In the genomic region with DNA sequence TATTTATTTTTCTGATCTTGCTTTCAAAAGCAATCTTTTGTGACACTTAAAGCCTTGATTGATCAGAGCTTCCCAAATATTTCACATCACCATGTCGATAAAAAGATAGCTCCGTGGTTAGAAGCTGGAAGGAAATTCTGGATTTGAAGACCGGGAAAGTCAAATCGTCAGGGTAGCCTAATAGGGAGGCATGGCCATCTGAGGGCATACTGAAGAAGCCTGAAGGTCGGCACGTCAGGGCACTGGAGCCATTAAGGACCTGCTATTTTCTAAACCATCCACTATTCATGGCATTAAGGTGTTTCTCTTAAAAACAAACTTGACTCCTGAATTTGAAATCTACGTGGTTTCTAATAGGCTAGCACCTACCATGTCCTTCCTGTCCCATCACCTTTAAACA, we compare ENCODE assay signal across 8 mouse cellular contexts. TPM values are rescaled to one million over a fixed set of nuclear protein-coding genes. Genes with fewer than 3 reads are reported as not detected.
DNase-seq lines count a peak whose midpoint lies in the region; ATAC-seq and TF ChIP-seq lines count a peak whose summit lies in the region.

No protein-coding gene starts in this region.

- H3K4me2 ChIP-seq in lung, postnatal 0 days (replicated peaks; ENCODE audit: low read depth, low read length): peak overlapping the region; percentile 95
- H3K4me2 ChIP-seq in forebrain, postnatal 0 days (ENCODE audit: low read depth): peak overlapping the region; percentile 95
- H3K4me2 ChIP-seq in limb, embryonic 14.5 days (replicated peaks; ENCODE audit: low read depth, low read length, severe bottlenecking): peak overlapping the region; percentile 76

- no peak for ATAC-seq in lung, postnatal 0 days
- ATAC-seq in forebrain, postnatal 0 days: no peak
- ATAC-seq in limb, embryonic 14.5 days (ENCODE audit: low FRiP score, low read depth): no peak
- no peak for ATAC-seq in CD4-positive, CD25-positive, alpha-beta regulatory T cell, adult 4 months

- no peak for DNase-seq in lung, postnatal 0 days (ENCODE audit: low spot score)
- DNase-seq in lung, postnatal 4 days: no peak
- no peak for DNase-seq in forebrain, postnatal 0 days
- DNase-seq in limb, embryonic 14.5 days (ENCODE audit: low spot score): no peak
- no peak for DNase-seq in layer of hippocampus, adult 18-20 months (ENCODE audit: low spot score in 2 of 2)
- DNase-seq in left cerebral cortex, postnatal 25 days (ENCODE audit: low spot score in 2 of 2): no peak

- no peaks in the 10 kb centered on the region for H3K36me3 ChIP-seq in lung, postnatal 0 days (ENCODE audit: insufficient read depth, low read length)
- no peaks in the 10 kb centered on the region for H3K36me3 ChIP-seq in forebrain, postnatal 0 days (ENCODE audit: insufficient read depth)
- no peaks in the 10 kb centered on the region for H3K36me3 ChIP-seq in limb, embryonic 14.5 days (ENCODE audit: control insufficient read depth, insufficient read depth, low read length)
- H3K36me3 ChIP-seq in small intestine, adult 2 months (ENCODE audit: control insufficient read depth, insufficient read depth, low read length): 0 out of 2 replicates have a peak, but pooled peaks cover 2% of the 10 kb centered on the region

- H3K27ac ChIP-seq in lung, postnatal 0 days (ENCODE audit: low read length): no peak overlapping the region
- H3K27ac ChIP-seq in forebrain, postnatal 0 days (ENCODE audit: low read depth, low read length): no peak overlapping the region
- H3K27ac ChIP-seq in limb, embryonic 14.5 days (replicated peaks; ENCODE audit: low read depth, low read length): no peak overlapping the region
- H3K27ac ChIP-seq in small intestine, adult 2 months (ENCODE audit: insufficient read depth, low read depth, low read length): 0 out of 2 replicates have a peak overlapping the region, but pooled peaks have one; percentile 62

- no peak for TF ChIP-seq POLR2A in limb, embryonic 14.5 days (IDR thresholded peaks at IDR 0.05; ENCODE audit: borderline replicate concordance, extremely low read depth, insufficient read depth, insufficient read length)
- TF ChIP-seq POLR2A in small intestine, adult 2 months (IDR thresholded peaks at IDR 0.05; ENCODE audit: low read depth, low read length): no peak

- intact Hi-C loops in left cerebral cortex, postnatal 25 days (cut with DNase I): loop anchor here (5.0 kb wide), 2 partner anchors 100 to 150 kb away; partner anchors contain the start of gene Cpox

- WGBS in lung, postnatal 0 days: 29% methylated on average over 7 of the region's 7 CpGs
- 48% methylated on average over 7 of the region's 7 CpGs for WGBS in forebrain, postnatal 0 days
- 36% methylated on average over 7 of the region's 7 CpGs for WGBS in limb, embryonic 14.5 days
- WGBS in small intestine, adult 2 months: 21% methylated on average over 7 of the region's 7 CpGs

- H3K9ac ChIP-seq in lung, postnatal 0 days (replicated peaks; ENCODE audit: low read depth): peak overlapping the region; percentile 86; the same call in 1 of the 2 replicates
- H3K9ac ChIP-seq in forebrain, postnatal 0 days: no peak overlapping the region; the same call in 1 of the 2 replicates
- peak overlapping the region; percentile 85; the same call in 1 of the 2 replicates for H3K9ac ChIP-seq in limb, embryonic 14.5 days (ENCODE audit: low read depth, low read length, severe bottlenecking)

- no peak for TF ChIP-seq CTCF in lung, postnatal 0 days (IDR thresholded peaks at IDR 0.05)
- TF ChIP-seq CTCF in forebrain, postnatal 0 days (IDR thresholded peaks at IDR 0.05; ENCODE audit: low read depth): no peak
- no peak for TF ChIP-seq CTCF in small intestine, adult 2 months (IDR thresholded peaks at IDR 0.05; ENCODE audit: extremely low read depth, insufficient read length, insufficient replicate concordance, low read depth, low read length)

- no peaks in the 10 kb centered on the region for H3K9me3 ChIP-seq in lung, postnatal 0 days (ENCODE audit: low read length)
- H3K9me3 ChIP-seq in forebrain, postnatal 0 days (ENCODE audit: low read length): 0 out of 2 replicates have a peak, but pooled peaks cover 4% of the 10 kb centered on the region
- peaks cover 3% of the 10 kb centered on the region; the same call in 1 of the 2 replicates for H3K9me3 ChIP-seq in limb, embryonic 14.5 days (ENCODE audit: control insufficient read depth, low read length)

- TF ChIP-seq EP300 in lung, postnatal 0 days (IDR thresholded peaks at IDR 0.05): no peak

- H3K4me1 ChIP-seq in lung, postnatal 0 days (ENCODE audit: insufficient read depth, low read depth, low read length): peaks cover 4% of the 10 kb centered on the region; the same call in 1 of the 2 replicates
- H3K4me1 ChIP-seq in forebrain, postnatal 0 days (ENCODE audit: insufficient read depth): no peaks in the 10 kb centered on the region
- peaks cover 3% of the 10 kb centered on the region; the same call in 1 of the 2 replicates for H3K4me1 ChIP-seq in limb, embryonic 14.5 days (ENCODE audit: control insufficient read depth, insufficient read depth, low read length)
- H3K4me1 ChIP-seq in small intestine, adult 2 months (ENCODE audit: control insufficient read depth, insufficient read depth, insufficient read length, low read length): peaks cover 3% of the 10 kb centered on the region

- peak overlapping the region; percentile 79 for H3K4me3 ChIP-seq in lung, postnatal 0 days (ENCODE audit: low read depth, low read length)
- H3K4me3 ChIP-seq in forebrain, postnatal 0 days (ENCODE audit: low read depth, low read length): peak overlapping the region; percentile 77; the same call in 1 of the 2 replicates
- peak overlapping the region; percentile 77 for H3K4me3 ChIP-seq in limb, embryonic 14.5 days (replicated peaks; ENCODE audit: low read length)
- peak overlapping the region; percentile 17; the same call in 1 of the 2 replicates for H3K4me3 ChIP-seq in small intestine, adult 2 months (ENCODE audit: low read depth, low read length)

- no peaks in the 10 kb centered on the region for H3K27me3 ChIP-seq in lung, postnatal 0 days (replicated peaks; ENCODE audit: insufficient read depth, low read length)
- no peaks in the 10 kb centered on the region; the same call in 1 of the 2 replicates for H3K27me3 ChIP-seq in forebrain, postnatal 0 days (ENCODE audit: insufficient read depth, low read length)
- no peaks in the 10 kb centered on the region for H3K27me3 ChIP-seq in limb, embryonic 14.5 days (ENCODE audit: control insufficient read depth, insufficient read depth, low read length)
- H3K27me3 ChIP-seq in small intestine, adult 2 months (ENCODE audit: control insufficient read depth, insufficient read depth, low read length): no peaks in the 10 kb centered on the region; the same call in 1 of the 2 replicates

RNA-seq across cellular contexts. Expression of gene St3gal6, which starts 2.1 kb away (rescaled TPM):
- polyA plus RNA-seq in lung, postnatal 0 days (2015; fragmentation: Nextera tagmentation; extraction: Ambion mirVana): 52.3 and 56.0 TPM in 2 replicates
- total RNA-seq in forebrain, postnatal 0 days (2014; rRNA removed): 3.9 and 12.6 TPM in 2 replicates
- 12.7 and 14.9 TPM in 2 replicates for polyA plus RNA-seq in forebrain, postnatal 0 days (2015; fragmentation: Nextera tagmentation; extraction: Ambion mirVana)
- 14.4 and 15.2 TPM in 2 replicates for polyA plus RNA-seq in limb, embryonic 14.5 days (2012; rRNA removed)
- polyA plus RNA-seq in limb, embryonic 14.5 days (2014; fragmentation: Nextera tagmentation; extraction: Ambion mirVana): 12.8 and 15.2 TPM in 2 replicates
- polyA plus RNA-seq in small intestine, adult 2 months (2012; rRNA removed): 11.1 and 18.6 TPM in 2 replicates
- total RNA-seq in layer of hippocampus, adult 18-20 months (2021): 10 to 100 TPM; 13.8 to 14.1 TPM
- total RNA-seq in left cerebral cortex, postnatal 25 days (2021): 10 to 100 TPM; 20.5 to 20.6 TPM
- polyA plus RNA-seq in CD4-positive, CD25-positive, alpha-beta regulatory T cell, adult 4 months (2017; shearing (Covaris generic)): 1 to 10 TPM; 5.7 to 9.5 TPM

Comparison
In these comparisons a context has a peak if more than half of its experiments do, and no peak if none do; other contexts are left out.
1. H3K4me3 ChIP-seq: peak in every context shown above with its lines; median percentile 79 in lung, postnatal 0 days; 77 in forebrain, postnatal 0 days; 77 in limb, embryonic 14.5 days; 17 in small intestine, adult 2 months.